Mouse (Mus musculus): ENCODE results near the gene Pthlh. TPM values are rescaled to one million over a fixed set of nuclear protein-coding genes. Genes with fewer than 3 reads are reported as not detected.

Gene Pthlh
- not detected for total RNA-seq (2023)

DNA sequence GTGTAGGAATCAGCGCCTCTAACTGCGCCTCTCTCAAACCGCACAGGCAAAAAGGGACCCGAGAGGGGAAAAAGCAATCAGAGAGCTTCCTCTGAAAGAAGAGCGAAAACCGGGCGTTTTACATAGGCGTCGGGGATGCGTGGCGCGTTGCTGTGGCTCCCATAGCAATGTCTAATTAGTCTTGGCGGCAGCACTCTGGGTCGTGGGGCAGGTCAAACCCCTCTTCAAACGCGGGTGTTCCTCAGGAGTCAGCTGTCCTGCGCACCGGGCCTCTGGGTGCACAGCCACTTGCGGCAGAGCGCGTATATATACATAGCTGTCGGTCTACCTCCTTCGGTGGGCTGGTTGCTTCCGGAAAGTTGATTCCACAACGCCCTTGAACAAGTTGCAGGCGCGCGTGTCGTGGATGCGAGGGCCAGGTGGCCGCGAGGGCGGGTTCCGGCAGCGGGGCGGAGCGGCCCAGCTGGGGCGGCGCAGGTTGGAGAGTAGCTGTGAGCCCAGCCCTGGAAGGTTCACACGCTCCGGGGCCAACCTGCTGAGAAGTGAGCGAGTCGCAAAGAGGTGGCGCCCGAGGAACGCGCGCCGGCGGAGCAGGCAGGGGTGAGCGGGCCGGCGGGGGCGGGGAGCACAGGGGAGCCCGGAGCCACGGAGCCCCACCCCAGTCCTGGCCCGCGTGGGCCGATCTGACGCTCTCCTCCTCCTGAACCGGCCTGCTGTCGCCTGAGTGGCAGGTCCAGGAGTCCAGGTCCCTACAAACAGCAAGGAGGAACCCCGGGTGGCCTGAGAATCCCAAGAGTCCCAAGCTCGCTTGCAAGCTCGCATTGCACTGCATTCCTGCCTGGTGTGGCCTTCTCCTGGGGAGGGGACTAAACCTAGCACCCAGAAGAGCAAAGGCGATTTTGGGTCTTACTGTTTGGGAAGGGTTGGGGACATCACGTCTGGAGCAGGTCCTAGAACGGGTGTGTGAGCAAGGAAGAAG is at the start of gene Pthlh:
Gene Pthlh, minus strand, starts transcription at position 597 of the 979 bp plus-strand sequence.

Other genes with a start within 250 kb of the Pthlh start
- under 1 TPM; 0.40 to 0.48 TPM for gene Rep15, start 231.6 kb downstream of the Pthlh start, total RNA-seq (2023)
- gene Mrps35, start 221.4 kb downstream of the Pthlh start, total RNA-seq (2023): 10 to 100 TPM; 27.4 to 28.8 TPM
- not detected for gene Mansc4, start 177.2 kb downstream of the Pthlh start, total RNA-seq (2023)
- gene Klhl42, start 172.8 kb downstream of the Pthlh start, total RNA-seq (2023): 1 to 10 TPM; 3.9 to 6.2 TPM
- 1 to 10 TPM; 8.2 to 8.5 TPM for gene Ccdc91, start 211.6 kb upstream of the Pthlh start, total RNA-seq (2023)